Mouse (Mus musculus) kidney, postnatal 25 days (tissue): ENCODE measurements at regions not wholly inside any gene's neighbourhood (a gene's known extent, or its start where the extent isn't known, plus 50 kb on each side); places are given as distances from the start of the nearest gene placed in this dataset.
A peak's percentile ranks its signal among the peaks of the same experiment; 100 is the strongest.

Source experiments
- DNase-seq, 2 experiments: peaks; one replicate each; pipeline ENCODE4 v3.0.0; 2021; ENCODE audit warnings: mixed read lengths in 2 of 2

DNA sequence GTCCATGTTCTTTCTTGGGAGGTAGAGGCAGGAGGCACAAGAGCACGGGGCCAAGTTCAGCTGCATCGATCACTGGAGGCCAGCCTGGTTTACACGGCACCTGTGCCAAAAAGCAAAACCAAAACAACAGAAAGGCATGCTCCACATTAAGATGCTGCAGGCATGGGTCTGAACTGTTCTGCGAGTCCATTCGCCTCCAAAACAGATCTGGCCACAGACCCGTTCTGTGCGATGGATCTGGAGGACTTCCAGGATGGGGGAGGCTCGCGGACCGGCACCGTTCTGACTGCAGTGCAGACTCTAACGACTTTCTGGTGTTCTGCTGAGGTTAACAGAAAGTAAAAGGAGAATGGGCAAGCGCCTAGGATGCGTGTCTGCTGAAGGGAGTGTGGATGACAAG lies 52.3 kb downstream of the A230072I06Rik start:
- DNase-seq = no peak

DNA sequence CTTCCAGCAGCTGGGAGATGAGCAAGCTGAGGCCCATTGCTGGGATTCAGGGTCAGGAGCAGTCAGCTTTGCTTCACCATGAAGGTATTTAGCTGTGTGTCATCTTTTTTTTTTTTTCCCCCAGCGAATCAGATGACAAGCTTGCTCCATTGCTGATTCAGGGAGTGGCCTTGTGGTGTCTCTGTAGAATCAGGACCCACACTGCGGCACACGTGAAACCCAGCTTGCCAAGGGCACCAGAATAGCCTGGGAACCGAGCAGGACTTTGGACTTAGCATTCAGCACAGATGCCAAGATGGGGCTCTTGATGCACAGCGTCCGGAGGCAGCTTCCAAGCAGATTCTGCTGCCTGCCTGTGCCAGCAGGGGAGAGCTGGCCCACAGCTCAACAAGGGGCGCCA lies 53.0 kb downstream of the A230072I06Rik start:
- peak; percentile 41 to 76 for DNase-seq

DNA sequence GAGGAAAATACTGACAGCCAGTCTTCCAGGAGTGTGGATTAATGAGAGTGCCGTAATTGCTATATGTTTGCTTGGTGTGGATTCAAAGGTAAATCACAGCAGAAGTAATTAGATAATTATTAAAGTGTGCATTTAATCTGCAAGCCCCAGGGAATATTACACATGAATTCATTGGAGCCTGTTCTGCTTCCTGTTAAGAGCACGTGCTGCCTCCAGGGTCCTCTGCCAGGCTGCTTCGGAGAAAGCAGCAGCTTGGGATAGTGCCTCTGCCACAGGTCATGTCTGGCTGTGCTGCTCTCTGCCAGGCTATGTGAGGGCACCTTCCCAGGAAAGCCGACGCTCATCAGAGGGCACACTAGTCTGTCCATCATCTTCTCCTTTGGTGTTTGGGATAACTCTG lies 55.5 kb downstream of the A230072I06Rik start:
- no peak for DNase-seq

DNA sequence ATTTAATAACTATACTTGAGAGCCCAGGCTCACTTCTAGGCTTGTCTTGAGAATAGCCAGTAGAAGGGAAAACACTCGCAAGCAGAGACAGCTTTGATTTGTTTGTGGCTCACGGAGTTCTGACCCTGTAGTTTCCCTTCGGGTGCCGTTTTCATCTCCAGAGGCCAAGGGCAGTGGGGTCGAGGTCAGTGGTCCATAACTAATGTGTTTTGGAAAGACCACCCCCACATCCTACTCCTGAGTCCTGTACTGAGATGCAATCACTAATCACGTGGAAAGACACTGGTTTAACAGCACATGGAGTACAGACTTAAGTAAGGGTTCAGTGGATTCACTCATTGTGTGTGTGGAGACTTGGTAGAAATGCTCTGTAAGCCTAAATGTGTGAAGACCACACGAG lies 56.0 kb downstream of the A230072I06Rik start:
- no peak for DNase-seq

DNA sequence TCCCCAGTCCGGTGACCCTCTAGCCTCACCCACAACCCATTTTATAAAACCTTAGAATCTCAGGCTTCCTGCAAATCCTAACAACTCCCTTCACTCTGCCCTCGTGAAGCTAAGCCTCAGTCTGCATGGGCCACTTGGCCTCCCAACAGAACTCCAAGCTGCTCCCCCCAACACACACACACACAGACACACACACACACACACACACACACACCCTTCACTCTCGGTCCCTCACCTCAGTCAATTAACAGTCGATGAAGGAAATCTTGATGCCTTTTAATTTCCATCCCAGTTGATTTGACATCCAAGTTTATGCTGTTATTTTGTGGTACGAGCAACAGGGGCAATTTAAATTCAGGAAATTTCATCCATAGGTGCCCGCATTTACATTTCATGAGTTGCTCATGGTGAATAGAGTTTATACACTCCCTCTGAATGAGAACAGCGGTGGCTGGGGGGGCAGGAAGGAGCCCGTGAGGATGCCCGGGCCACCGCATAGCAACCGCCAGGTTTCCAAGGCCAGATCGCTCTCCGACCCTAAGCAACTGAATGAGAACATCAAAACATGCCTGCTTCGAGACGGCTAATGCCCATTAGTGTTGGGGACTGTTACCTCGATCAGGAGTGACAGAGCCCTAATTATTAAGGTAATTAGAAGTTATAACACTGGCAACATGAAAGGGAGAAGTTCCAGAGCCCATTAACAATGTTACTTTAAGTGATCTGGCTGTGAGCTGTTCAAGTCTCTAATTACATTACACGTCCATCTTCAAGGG lies 55.8 kb upstream of the Sox1 start:
- DNase-seq = no peak

DNA sequence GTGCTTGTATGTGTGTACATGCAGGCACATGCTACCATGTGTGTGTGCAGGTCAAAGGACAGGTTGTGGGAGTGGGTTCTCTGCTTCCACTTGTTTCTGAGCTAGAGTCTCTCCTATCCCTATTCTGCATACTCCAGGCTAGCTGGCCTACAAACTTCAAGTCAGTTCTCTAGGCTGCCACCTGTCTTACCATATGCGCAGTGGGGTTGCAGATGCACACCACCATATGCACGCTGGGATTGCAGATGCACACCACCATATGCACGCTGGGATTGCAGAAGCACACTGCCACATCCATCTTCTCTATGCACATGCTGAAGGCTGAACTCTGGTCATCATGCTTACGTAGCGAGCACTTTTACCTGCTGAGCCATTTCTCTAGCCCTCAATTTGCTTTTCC lies 54.1 kb upstream of the Sox1 start:
- DNase-seq = no peak
